Mouse (Mus musculus): ENCODE measurements around the gene Slco2b1. TPM values are rescaled to one million over a fixed set of nuclear protein-coding genes. Genes with fewer than 3 reads are reported as not detected.

Slco2b1 gene
- polyA plus RNA-seq, 1 experiment from 2014 or later = 2.2 TPM

DNA sequence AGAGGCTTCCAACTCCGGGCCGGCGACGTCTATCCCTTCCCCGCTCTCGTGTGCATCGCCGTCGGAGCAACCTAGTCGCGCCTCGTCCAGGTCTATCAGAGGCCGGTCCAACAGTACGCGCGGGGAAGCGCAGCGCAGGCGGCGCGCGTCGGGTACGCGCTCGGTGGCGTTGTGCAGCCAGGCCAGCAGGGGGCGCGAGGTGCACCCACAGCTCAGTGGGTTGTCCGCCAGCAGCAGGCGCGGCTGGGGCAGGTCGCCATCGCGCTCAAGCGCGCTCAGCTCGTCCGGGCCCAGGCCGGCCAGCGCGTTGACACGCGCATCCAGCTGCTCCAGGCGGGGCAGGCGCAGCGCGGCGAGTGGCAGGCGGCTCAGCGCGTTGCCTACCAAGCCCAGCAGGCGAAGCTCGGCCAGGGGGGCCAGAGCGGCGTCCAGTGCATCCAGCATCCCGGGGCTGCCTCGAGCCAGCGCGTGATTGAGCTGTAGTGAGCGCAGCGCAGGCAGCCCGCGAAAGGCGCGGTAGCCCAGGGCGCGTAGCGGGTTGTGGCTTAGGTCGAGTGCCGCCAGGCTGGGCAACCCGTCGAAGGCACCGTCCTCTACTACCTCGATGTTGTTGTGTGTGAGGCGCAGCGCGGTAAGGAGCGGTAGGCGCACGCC lies 85.3 kb downstream of the Slco2b1 start:
- WGBS = under 1% methylated on average over 66 of the region's 81 CpGs

DNA sequence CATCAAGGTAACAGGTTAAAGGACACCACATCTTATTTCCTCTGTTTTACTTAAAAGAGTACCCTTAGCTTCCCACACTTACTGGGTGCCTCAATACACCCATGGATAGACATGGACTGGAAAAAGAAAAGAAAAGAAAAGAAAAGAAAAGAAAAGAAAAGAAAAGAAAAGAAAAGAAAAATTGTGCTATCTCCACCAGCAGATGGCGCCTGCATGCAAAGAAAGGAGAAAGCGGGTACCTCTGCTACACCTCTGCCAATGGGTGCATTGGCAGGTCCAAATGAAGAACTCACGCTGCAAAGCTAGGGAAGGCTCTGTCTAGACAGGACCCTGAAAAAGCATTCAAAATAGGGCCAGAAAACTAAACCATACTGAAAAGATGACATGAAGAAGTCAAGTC lies 92.3 kb downstream of the Slco2b1 start:
- Histone ChIP-seq H3K27me3 (replicated peaks; ENCODE audit: control insufficient read depth, insufficient read depth, low read length) (peaks cover 10% of the 10 kb centered on the region; the same call in 1 of the 2 replicates), H3K9me3 (ENCODE audit: control insufficient read depth) (no peaks in the 10 kb centered on the region), H3K4me3 (ENCODE audit: low read depth, low read length) (no peak overlapping the region), H3K27ac (ENCODE audit: low read depth, low read length) (no peak overlapping the region), H3K9ac (ENCODE audit: low read depth, low read length) (no peak overlapping the region), H3K4me2 (replicated peaks; ENCODE audit: low read depth) (no peak overlapping the region), H3K4me1 (replicated peaks; ENCODE audit: control insufficient read depth, insufficient read depth, low read length) (no peaks in the 10 kb centered on the region), H3K36me3 (ENCODE audit: control insufficient read depth, insufficient read depth) (no peaks in the 10 kb centered on the region)
- no peak for ATAC-seq
- WGBS = 6% methylated on average over 3 of the region's 3 CpGs
- TF ChIP-seq CTCF (IDR thresholded peaks at IDR 0.05; ENCODE audit: low read depth) = peak; percentile 79

More for the DNA sequence above, 85.3 kb downstream of the Slco2b1 start:
- ATAC-seq = peak; percentile 82
- Histone ChIP-seq H3K36me3 (ENCODE audit: control insufficient read depth, insufficient read depth) (no peaks in the 10 kb centered on the region), H3K27ac (ENCODE audit: low read depth, low read length) (no peak overlapping the region), H3K4me2 (replicated peaks; ENCODE audit: low read depth) (peak overlapping the region; percentile 82), H3K27me3 (replicated peaks; ENCODE audit: control insufficient read depth, insufficient read depth, low read length) (peaks cover 60% of the 10 kb centered on the region), H3K4me3 (ENCODE audit: low read depth, low read length) (peak overlapping the region; percentile 46), H3K4me1 (replicated peaks; ENCODE audit: control insufficient read depth, insufficient read depth, low read length) (peaks cover 6% of the 10 kb centered on the region; the same call in 1 of the 2 replicates), H3K9me3 (ENCODE audit: control insufficient read depth) (no peaks in the 10 kb centered on the region), H3K9ac (ENCODE audit: low read depth, low read length) (no peak overlapping the region)
- peak; percentile 99 for TF ChIP-seq CTCF (IDR thresholded peaks at IDR 0.05; ENCODE audit: low read depth)

DNA sequence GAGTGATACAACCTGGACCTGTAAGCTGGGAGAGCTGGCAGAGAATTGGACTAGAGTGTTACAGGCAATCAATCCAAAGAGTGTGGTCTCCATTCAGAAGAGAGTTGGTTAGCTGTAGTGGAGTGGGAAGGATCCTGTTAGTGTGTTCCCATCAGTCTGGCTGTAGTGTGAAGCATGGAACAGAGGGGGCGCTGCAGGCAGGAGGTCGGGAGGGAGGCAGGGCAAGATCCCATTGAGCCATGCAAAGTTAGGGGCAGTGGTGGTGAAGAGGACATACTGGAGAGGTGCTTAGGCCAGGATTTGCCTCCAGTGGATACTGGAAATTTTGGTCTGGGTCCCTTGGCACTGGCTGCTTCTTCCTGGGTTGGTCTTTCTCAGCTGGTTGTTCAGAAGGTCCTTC lies 92.9 kb downstream of the Slco2b1 start:
- no peak overlapping the region for H3K4me2 ChIP-seq (replicated peaks; ENCODE audit: low read depth)
- peaks cover 7% of the 10 kb centered on the region; the same call in 1 of the 2 replicates for H3K27me3 ChIP-seq (replicated peaks; ENCODE audit: control insufficient read depth, insufficient read depth, low read length)
- ATAC-seq = no peak
- no peak overlapping the region for H3K9ac ChIP-seq (ENCODE audit: low read depth, low read length)
- TF ChIP-seq CTCF (IDR thresholded peaks at IDR 0.05; ENCODE audit: low read depth) = peak; percentile 29; the same call in 1 of the 2 replicates
- H3K9me3 ChIP-seq (ENCODE audit: control insufficient read depth) = no peaks in the 10 kb centered on the region
- 64% methylated on average over 2 of the region's 2 CpGs for WGBS
- H3K27ac ChIP-seq (ENCODE audit: low read depth, low read length) = no peak overlapping the region
- H3K4me3 ChIP-seq (ENCODE audit: low read depth, low read length) = no peak overlapping the region
- H3K36me3 ChIP-seq (ENCODE audit: control insufficient read depth, insufficient read depth) = no peaks in the 10 kb centered on the region
- H3K4me1 ChIP-seq (replicated peaks; ENCODE audit: control insufficient read depth, insufficient read depth, low read length) = no peaks in the 10 kb centered on the region

Other genes starting within 250 kb of the Slco2b1 start
- gene Klhl35, start 245.3 kb downstream of the Slco2b1 start, polyA plus RNA-seq (2015; fragmentation: Nextera tagmentation; extraction: Ambion mirVana) = 0.76 and 1.1 TPM in 2 replicates
- 531 and 541 TPM in 2 replicates for gene Rps3, start 227.6 kb downstream of the Slco2b1 start, polyA plus RNA-seq (2015; fragmentation: Nextera tagmentation; extraction: Ambion mirVana)
- gene Arrb1, start 175.9 kb downstream of the Slco2b1 start, polyA plus RNA-seq (2015; fragmentation: Nextera tagmentation; extraction: Ambion mirVana) = 4.2 and 4.4 TPM in 2 replicates
- 1.4 and 1.9 TPM in 2 replicates for gene Tpbgl, start 84.2 kb downstream of the Slco2b1 start, polyA plus RNA-seq (2015; fragmentation: Nextera tagmentation; extraction: Ambion mirVana)
- not detected in 2 replicates for gene Olfr520, start 18.9 kb upstream of the Slco2b1 start, polyA plus RNA-seq (2015; fragmentation: Nextera tagmentation; extraction: Ambion mirVana)
- gene Olfr521, start 52.2 kb upstream of the Slco2b1 start, polyA plus RNA-seq (2015; fragmentation: Nextera tagmentation; extraction: Ambion mirVana) = not detected in 2 replicates
- 2.5 TPM in 2 replicates for gene Neu3, start 117.1 kb upstream of the Slco2b1 start, polyA plus RNA-seq (2015; fragmentation: Nextera tagmentation; extraction: Ambion mirVana)
- 0.17 TPM in 1 of 2 replicates, not detected in the other for gene Xrra1, start 147.8 kb upstream of the Slco2b1 start, polyA plus RNA-seq (2015; fragmentation: Nextera tagmentation; extraction: Ambion mirVana)
- gene Spcs2, start 152.1 kb upstream of the Slco2b1 start, polyA plus RNA-seq (2015; fragmentation: Nextera tagmentation; extraction: Ambion mirVana) = 237 and 238 TPM in 2 replicates

All from intestine, postnatal 0 days (tissue).